Mouse (Mus musculus): ENCODE measurements around the gene Spocd1.

The Spocd1 gene

DNA sequence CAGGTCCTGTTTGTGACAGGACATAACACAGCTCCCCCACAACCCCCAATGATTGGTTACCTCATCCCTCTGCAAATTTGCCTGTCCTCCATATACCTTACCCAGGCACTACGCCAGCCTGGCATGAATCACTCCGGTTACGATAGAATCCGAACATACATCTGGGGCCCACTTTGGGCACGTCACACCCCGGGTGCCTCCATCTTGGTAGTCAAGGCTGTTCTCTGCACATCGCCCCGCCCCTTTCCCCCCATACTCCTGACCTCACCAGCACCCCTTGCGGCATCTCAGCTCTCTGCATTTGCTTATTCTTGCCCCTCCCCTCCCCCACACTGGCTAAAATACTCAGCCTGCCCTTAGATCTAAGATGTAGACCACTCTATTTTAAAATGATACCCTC, 76.5 kb downstream of the Spocd1 start:
- peak; percentile 15 for DNase-seq (ENCODE audit: low read depth)

DNA sequence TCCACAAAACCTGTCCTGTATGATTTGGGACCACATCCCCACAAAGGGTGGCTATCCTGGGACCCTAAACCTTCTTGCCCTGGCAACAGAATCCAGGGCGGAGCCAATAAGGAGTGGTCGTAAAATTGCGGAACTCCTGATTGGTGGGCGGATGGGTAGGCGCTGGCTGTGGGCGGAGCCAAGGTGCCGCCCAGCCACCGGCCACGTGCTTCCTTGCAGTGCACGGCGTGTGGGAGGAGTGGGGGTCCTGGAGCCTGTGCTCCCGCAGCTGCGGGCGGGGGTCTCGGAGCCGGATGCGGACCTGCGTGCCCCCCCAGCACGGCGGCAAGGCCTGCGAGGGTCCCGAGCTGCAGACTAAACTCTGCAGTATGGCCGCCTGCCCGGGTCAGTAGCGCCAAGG, 77.5 kb downstream of the Spocd1 start:
- peak; percentile 12 for DNase-seq (ENCODE audit: low read depth)

All from induced T-regulatory cell, adult 2 months (primary cell).